Mouse (Mus musculus) heart, embryonic 16.5 days (tissue): ENCODE data around the gene Gm884. TPM values are rescaled to one million over a fixed set of nuclear protein-coding genes. Genes with fewer than 3 reads are reported as not detected.

Experiments
- ATAC-seq: fragments of 200-750 bp; cut with Nextera tagmentation; replicated peaks from 2 replicates; pipeline ENCODE4 v1.8.0; 2017; ENCODE audit warnings: moderate number of reproducible peaks; ENCODE audit not compliant: insufficient read depth, low FRiP score; ENCODE audit errors: extremely low read depth
- H3K27ac ChIP-seq: fragments of 300-500 bp; sonication (generic); 2 replicates; pipeline ENCODE4 v1.5.1; 2014; ENCODE audit warnings: mild to moderate bottlenecking, low read length, control low read depth, moderate library complexity
- H3K27me3 ChIP-seq: fragments of 300-500 bp; sonication (generic); 2 replicates; pipeline ENCODE4 v1.6.1; 2014; ENCODE audit warnings: low read length, mixed read lengths; ENCODE audit not compliant: control insufficient read depth, insufficient read depth
- H3K36me3 ChIP-seq: fragments of 300-500 bp; sonication (generic); 2 replicates; pipeline ENCODE4 v1.6.1; 2014; ENCODE audit not compliant: control insufficient read depth, insufficient read depth
- H3K4me1 ChIP-seq: fragments of 300-500 bp; sonication (generic); 2 replicates; pipeline ENCODE4 v1.6.1; 2014; ENCODE audit warnings: low read length, mixed read lengths; ENCODE audit not compliant: control insufficient read depth, insufficient read depth
- H3K4me2 ChIP-seq: fragments of 300-500 bp; sonication (generic); 2 replicates; pipeline ENCODE4 v1.6.1; 2014; ENCODE audit warnings: low read depth, mild to moderate bottlenecking, control low read depth, low read length
- H3K4me3 ChIP-seq: fragments of 300-500 bp; sonication (generic); 2 replicates; pipeline ENCODE4 v1.5.1; 2014; ENCODE audit warnings: mild to moderate bottlenecking, control low read depth, low read length
- H3K9ac ChIP-seq: fragments of 300-500 bp; sonication (generic); 2 replicates; pipeline ENCODE4 v1.6.1; 2014; ENCODE audit warnings: low read length, control low read depth
- H3K9me3 ChIP-seq: fragments of 300-500 bp; sonication (generic); replicated peaks from 2 replicates; pipeline ENCODE4 v1.6.1; 2016; ENCODE audit warnings: low read length; ENCODE audit not compliant: control insufficient read depth
- WGBS: fragments of 180-500 bp; shearing (Covaris S2); extraction: QIAGEN DNeasy Blood & Tissue Kit; methylation state at CpG from one replicate; pipeline ENCODE4 v1.1.7; 2014; 5-methylcytosine and 5-hydroxymethylcytosine counted together
- polyA plus RNA-seq: library from polyadenylated mRNA; unstranded; fragments of >200 nt; fragmentation: Nextera tagmentation; extraction: Ambion mirVana; gene quantifications from 2 replicates; pipeline ENCODE4 v1.2.1, GENCODE M21; 2015

Gm884 gene
- polyA plus RNA-seq, 1 experiment from 2014 or later: not detected

DNA sequence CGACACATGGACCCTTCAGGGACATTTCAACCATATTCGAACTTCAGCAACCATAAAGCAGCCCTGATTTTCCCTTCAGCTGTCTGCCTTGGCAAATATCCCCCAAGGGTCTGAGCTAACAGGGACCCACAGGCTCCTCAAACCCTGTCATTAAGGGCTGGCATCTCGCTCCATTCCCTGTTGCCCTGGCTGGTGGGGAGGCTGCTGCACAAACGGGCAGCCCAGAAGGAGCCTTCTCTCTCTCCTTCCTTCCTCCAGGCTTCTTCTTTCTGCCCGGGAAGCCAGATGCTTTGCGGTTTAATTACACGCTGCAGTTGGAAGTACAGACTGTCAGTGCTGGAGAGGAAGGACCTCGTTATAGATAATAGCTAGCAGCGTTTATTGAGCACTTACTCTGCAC lies 22.3 kb upstream of the Gm884 start:
- WGBS: 65% methylated on average over 9 of the region's 9 CpGs
- H3K27me3 ChIP-seq: peaks cover 28% of the 10 kb centered on the region
- ATAC-seq: no peak

GRCm38 (mm10) chr11:103639407-103639946 lies 18.5 kb upstream of the Gm884 start:
- ATAC-seq: no peak
- 6% methylated on average over 10 of the region's 10 CpGs for WGBS
- H3K4me2 ChIP-seq: no peak overlapping the region
- H3K27me3 ChIP-seq: peaks cover 9% of the 10 kb centered on the region
- H3K9me3 ChIP-seq: peaks cover 2% of the 10 kb centered on the region
- H3K9ac ChIP-seq: no peak overlapping the region
- H3K36me3 ChIP-seq: no peaks in the 10 kb centered on the region
- no peak overlapping the region for H3K27ac ChIP-seq
- no peak overlapping the region for H3K4me3 ChIP-seq
- H3K4me1 ChIP-seq: no peaks in the 10 kb centered on the region

More for the DNA sequence above, 22.3 kb upstream of the Gm884 start:
- Histone ChIP-seq H3K36me3 (no peaks in the 10 kb centered on the region), H3K4me3 (no peak overlapping the region), H3K27ac (no peak overlapping the region), H3K4me2 (no peak overlapping the region), H3K4me1 (no peaks in the 10 kb centered on the region), H3K9me3 (peaks cover 3% of the 10 kb centered on the region), H3K9ac (no peak overlapping the region)

DNA sequence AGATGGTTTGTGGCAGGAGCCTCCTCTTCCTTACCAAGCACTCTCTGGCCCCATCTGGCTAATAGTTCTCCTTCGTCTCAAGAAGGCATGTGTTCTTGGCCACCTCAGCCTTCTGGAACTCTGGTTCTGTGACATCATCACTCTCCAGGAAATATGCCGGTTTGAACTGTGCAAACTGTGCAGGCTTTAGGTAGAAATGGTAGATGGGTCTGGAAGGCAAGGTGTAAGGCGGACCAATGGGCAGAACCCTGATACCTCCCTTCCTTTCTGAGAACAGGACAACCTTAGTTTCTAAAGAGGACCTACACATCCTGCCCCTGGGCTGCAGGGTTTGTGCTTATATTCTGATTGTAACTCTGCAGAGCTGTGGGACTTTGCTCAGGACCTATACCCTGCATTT lies 17.9 kb upstream of the Gm884 start, which contains the start of gene Lyzl6:
Gene Lyzl6 (minus strand): TSS at position 101 of the 400 bp plus-strand sequence.
- peaks cover 9% of the 10 kb centered on the region for H3K27me3 ChIP-seq

GRCm38 (mm10) chr11:103636261-103636660 lies 15.3 kb upstream of the Gm884 start:
- no peak overlapping the region for H3K27ac ChIP-seq
- no peak overlapping the region for H3K4me2 ChIP-seq
- no peak overlapping the region for H3K4me3 ChIP-seq
- 69% methylated on average over 6 of the region's 6 CpGs for WGBS
- H3K36me3 ChIP-seq: no peaks in the 10 kb centered on the region
- H3K4me1 ChIP-seq: no peaks in the 10 kb centered on the region
- no peak overlapping the region for H3K9ac ChIP-seq
- H3K27me3 ChIP-seq: peaks cover 10% of the 10 kb centered on the region
- ATAC-seq: no peak
- H3K9me3 ChIP-seq: no peaks in the 10 kb centered on the region

More for the DNA sequence above, 17.9 kb upstream of the Gm884 start, which contains the start of gene Lyzl6:
- H3K27ac ChIP-seq: no peak within 1 kb of the TSS
- no peak within 1 kb of the TSS for H3K4me3 ChIP-seq
- H3K9ac ChIP-seq: no peak within 1 kb of the TSS
- no peak for ATAC-seq
- WGBS: 63% methylated on average over 3 of the region's 3 CpGs
- H3K4me2 ChIP-seq: no peak within 1 kb of the TSS
- H3K4me1 ChIP-seq: no peaks in the 10 kb centered on the region
- no peaks in the 10 kb centered on the region for H3K36me3 ChIP-seq
- no peaks in the 10 kb centered on the region for H3K9me3 ChIP-seq

DNA sequence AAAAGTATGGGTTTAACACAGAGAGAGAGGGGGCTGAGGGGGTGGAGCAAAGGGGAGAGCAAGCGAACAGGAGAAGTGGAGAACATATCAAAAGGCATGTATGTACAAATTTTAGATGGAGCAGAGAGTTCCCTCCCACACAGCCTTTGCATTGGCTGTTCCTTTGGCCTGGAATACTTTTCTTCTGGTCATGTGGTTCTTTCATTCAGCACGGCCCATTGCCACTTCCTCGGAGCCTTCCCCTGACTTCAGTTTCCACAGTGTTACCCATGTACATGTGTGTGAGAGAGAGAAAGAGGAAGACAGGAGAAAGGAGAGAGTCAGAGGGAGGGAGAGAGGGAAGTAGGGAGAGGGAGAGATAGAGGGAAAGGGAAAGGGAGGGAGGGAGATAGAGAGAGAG lies 14.5 kb upstream of the Gm884 start:
- Histone ChIP-seq H3K4me3 (no peak overlapping the region), H3K27ac (no peak overlapping the region), H3K27me3 (peaks cover 6% of the 10 kb centered on the region), H3K9ac (no peak overlapping the region), H3K9me3 (no peaks in the 10 kb centered on the region), H3K4me1 (no peaks in the 10 kb centered on the region), H3K4me2 (no peak overlapping the region), H3K36me3 (no peaks in the 10 kb centered on the region)
- no peak for ATAC-seq
- WGBS: 61% methylated on average over 3 of the region's 3 CpGs

DNA sequence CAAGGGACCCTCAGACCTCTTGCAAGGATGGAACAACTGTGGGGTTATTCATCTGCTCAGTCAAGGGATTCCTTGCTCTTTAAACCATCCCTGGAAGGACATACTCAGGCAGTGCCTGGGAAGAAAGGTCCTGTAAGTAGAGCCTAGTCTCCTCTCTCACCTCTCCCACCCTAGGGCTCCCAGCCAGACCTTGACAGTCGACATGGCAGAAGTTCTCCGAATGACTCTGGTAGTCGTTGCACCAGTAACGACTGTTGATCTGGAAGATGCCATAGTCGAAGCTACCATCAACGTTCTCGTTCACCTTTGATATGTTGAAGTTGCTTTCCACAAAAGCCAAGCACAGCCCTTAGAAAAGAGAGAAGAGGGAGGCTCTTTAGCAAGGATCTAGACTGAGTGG lies 13.9 kb upstream of the Gm884 start:
- WGBS: 77% methylated on average over 7 of the region's 7 CpGs
- no peaks in the 10 kb centered on the region for H3K4me1 ChIP-seq
- ATAC-seq: no peak

DNA sequence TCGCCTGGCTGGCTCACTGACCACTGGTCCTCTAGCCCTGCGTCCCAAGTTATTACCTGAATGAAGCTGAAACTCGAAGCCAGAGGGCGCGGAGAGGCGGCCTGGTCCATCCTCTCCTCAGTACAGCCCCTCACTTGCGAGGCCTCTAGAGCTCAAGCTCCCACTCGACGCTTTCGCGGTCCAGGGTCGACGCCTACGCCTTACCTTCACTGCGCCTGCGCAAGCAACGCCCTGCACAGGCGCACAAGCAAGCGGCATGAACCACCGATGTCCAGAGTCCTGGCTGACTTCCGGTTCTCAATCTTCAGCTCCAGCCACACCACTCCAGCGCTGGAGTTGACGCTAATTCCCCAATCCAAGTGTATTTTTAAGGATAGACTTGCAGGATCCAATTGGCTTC lies 6.5 kb upstream of the Gm884 start:
- no peaks in the 10 kb centered on the region for H3K36me3 ChIP-seq
- 0 out of 2 replicates have a peak, but pooled peaks cover 2% of the 10 kb centered on the region for H3K27me3 ChIP-seq
- H3K9me3 ChIP-seq: no peaks in the 10 kb centered on the region
- no peak overlapping the region for H3K27ac ChIP-seq
- 73% methylated on average over 23 of the region's 23 CpGs for WGBS
- no peak overlapping the region for H3K4me2 ChIP-seq
- no peak for ATAC-seq
- H3K4me3 ChIP-seq: no peak overlapping the region
- H3K4me1 ChIP-seq: no peaks in the 10 kb centered on the region
- H3K9ac ChIP-seq: no peak overlapping the region

More for the DNA sequence above, 13.9 kb upstream of the Gm884 start:
- Histone ChIP-seq H3K36me3 (no peaks in the 10 kb centered on the region), H3K27ac (no peak overlapping the region), H3K9ac (no peak overlapping the region), H3K4me2 (no peak overlapping the region), H3K9me3 (no peaks in the 10 kb centered on the region), H3K4me3 (no peak overlapping the region), H3K27me3 (peaks cover 5% of the 10 kb centered on the region; the same call in 1 of the 2 replicates)

- no peak overlapping the region for H3K9ac ChIP-seq
- H3K36me3 ChIP-seq: no peaks in the 10 kb centered on the region
- no peaks in the 10 kb centered on the region for H3K9me3 ChIP-seq
- 78% methylated on average over 2 of the region's 2 CpGs for WGBS
- no peak overlapping the region for H3K27ac ChIP-seq
- no peaks in the 10 kb centered on the region for H3K27me3 ChIP-seq
- H3K4me3 ChIP-seq: no peak overlapping the region
- ATAC-seq: no peak
- H3K4me1 ChIP-seq: no peaks in the 10 kb centered on the region
- no peak overlapping the region for H3K4me2 ChIP-seq
Measured at GRCm38 (mm10) chr11:103610772-103611171, 10.2 kb downstream of the Gm884 start.

DNA sequence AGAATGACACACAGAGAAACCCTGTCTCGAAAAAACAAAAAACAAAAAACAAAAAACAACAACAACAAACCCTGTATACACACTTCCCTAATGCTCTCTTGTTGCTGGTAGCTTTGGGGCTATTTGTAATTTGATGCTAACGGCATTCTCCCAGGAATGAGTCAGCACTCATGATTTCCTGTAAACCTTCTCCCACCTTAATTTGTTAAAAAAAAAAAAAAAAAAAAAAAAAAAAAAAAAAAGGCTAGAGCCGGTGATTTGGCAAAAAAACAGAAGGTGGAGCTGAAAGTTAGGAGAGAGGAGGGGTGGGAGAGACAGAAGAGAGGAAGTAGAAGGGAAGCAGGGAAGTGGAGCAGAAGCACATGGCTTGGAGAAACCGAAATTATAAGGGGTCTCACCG lies 14.3 kb downstream of the Gm884 start:
- no peak overlapping the region for H3K9ac ChIP-seq
- 53% methylated on average over 5 of the region's 5 CpGs for WGBS
- no peaks in the 10 kb centered on the region for H3K27me3 ChIP-seq
- no peaks in the 10 kb centered on the region for H3K4me1 ChIP-seq
- H3K4me3 ChIP-seq: no peak overlapping the region
- H3K36me3 ChIP-seq: no peaks in the 10 kb centered on the region
- H3K9me3 ChIP-seq: no peaks in the 10 kb centered on the region
- H3K27ac ChIP-seq: no peak overlapping the region
- no peak overlapping the region for H3K4me2 ChIP-seq
- no peak for ATAC-seq
